Mouse (Mus musculus): ENCODE measurements around the gene Fam83b.

Fam83b gene

DNA sequence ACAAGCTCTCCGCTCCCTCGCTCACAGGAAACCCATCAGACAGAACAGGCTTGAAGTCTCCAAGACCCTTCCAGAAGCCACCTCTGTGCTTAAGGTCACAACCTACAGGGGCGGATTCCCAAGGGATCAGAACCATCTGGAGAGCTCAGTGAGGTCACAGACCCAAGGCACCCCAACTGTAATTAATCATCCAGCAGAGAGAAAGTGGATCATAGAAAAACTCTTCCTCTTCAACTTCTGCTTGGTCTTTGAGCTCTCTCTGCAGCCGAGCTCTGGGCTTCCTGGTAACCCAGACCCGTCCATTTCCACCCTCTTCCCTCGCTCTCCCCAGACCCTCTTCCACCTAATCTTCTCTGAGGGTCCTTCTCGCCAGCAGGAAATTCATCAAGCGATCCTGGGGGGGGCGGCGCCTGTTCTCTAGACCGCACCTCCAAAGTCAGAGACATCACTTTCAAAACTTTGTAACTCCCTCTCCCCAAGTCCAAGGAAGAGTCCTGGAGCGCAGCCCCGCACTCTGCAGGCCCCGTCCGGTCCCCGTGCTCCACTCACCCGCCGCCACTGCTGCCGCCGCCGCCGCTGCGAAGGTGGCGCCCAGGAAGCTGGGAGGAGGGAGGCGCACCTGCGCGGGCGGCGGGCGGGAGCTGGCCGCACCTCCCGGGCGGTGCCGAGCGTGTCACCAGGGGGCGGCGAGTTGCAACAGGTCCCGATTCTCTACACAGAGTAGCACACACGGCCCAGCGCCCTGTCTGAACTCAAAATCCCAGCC lies at the start of gene Fam83b:
Gene Fam83b, minus strand, starts transcription at position 602 of the 766 bp plus-strand sequence.
- no peak for DNase-seq (ENCODE audit: low read depth, low spot score)

DNA sequence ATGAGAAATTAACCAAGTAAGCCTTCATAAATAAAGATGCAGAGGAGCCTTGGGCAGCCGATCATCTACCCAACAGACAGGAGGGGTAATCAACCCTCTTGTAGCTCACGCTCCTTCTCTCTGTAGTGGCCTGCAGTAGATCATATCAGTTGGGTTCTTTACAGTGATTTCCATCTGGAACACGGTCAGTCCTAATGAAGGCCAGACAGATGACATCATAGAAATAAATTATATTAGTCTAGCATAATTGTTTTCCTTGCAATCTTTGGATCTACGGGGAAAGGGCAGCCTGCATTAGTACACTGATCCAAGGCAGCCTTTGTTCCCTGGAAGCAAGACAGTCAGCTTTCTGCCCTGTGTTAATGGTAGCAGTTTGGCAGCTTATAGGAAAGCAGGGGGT lies 47.2 kb upstream of the Fam83b start:
- DNase-seq (ENCODE audit: low read depth, low spot score), result no peak

DNA sequence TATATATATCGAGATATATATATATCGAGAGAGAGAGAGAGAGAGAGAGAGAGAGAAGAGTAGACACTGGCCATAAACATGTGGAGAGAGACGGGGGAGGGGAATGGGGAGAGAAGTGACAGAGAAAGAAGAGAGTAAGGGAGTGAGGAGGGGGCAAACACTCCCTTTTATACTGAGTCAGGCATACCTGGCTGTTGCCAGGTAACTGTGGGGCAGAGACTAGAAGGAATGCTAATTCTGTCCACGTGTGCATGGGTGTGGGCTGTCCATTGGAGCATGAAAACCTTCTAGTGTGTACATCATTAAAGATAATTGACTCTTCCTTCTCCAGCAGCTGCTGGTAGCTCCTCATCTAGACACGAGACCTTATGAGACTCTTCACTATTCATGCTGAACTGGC lies 36.8 kb upstream of the Fam83b start:
- no peak for DNase-seq (ENCODE audit: low read depth, low spot score)

DNA sequence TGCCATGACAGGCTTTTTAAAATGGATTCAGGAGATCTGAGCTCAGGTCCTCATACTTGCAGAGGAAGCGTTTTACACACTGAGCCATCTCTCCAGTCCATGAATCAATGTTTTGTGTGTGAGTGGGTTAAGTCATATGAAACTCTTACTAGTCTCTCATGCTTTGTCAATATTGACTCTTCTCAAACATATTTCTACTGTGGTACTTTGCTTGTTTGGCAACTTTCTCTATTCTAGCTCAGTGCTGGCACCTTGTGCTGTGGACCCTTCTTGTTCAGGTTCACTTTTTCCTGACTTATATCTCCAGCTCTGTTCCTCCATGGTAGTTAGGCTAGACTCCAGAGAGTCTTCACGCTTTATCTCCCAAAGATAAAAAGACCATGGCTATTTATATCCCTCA lies 36.0 kb upstream of the Fam83b start:
- no peak for DNase-seq (ENCODE audit: low read depth, low spot score)

DNA sequence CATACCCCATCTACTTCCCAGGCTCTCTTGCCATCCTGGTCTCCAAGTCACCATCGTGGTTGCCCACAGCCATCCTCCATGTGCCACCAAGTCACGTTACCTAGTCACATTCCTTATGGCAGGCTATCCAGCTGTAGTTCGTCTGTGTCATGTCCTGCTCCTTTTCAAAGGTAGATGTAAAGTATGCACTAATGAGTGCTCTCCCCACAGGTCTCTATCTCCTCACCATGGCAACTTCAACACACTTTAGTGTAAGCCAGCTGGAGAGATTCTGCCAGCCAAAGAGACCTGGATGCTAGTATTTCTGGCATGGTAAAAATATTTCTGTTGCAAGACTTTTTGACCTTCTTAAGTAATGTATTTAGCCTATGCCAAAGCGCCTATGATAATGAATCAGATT lies 30.5 kb upstream of the Fam83b start:
- no peak for DNase-seq (ENCODE audit: low read depth, low spot score)

DNA sequence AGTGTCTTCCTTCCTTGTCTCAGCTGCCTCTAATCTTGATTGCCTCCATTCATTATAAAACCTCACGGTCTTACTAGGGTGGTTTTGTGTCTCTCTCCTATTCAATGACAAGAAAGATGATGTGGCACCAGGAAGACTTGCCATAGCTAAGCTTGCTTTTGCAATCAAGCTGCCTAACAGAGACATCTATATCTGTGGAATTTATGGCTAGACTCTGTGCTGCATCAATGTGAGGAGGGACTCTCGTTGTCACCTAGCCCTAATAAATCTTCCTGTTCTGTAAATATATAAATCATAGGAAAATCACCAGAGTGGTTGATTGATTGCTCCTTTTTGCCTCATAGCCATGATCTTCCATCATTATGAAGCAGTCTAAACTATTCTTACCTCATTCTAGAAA lies 26.9 kb upstream of the Fam83b start:
- DNase-seq (ENCODE audit: low read depth, low spot score), result no peak

- DNase-seq (ENCODE audit: low read depth, low spot score), result no peak
Observed at GRCm38 (mm10) chr9:76583943-76584342, 17.0 kb upstream of the Fam83b start.

DNA sequence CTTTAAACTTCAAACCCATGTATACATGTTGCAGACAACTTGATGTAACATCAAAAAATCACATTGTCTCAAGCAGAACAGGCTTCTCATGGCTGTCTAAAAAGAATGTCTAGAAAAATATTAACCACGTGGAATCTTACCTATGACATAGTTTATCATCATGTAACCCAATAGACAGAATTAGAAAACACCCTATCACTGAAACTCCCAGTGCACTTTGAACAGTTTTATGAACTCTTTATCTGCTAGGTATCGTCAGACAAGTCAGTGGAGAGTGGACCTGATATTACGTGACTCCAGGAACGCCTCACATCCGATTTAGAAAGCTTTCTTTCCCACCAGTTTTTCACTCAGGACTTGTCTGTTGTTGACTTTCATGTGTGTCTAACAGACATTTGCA lies 15.1 kb upstream of the Fam83b start:
- DNase-seq (ENCODE audit: low read depth, low spot score), result no peak

DNA sequence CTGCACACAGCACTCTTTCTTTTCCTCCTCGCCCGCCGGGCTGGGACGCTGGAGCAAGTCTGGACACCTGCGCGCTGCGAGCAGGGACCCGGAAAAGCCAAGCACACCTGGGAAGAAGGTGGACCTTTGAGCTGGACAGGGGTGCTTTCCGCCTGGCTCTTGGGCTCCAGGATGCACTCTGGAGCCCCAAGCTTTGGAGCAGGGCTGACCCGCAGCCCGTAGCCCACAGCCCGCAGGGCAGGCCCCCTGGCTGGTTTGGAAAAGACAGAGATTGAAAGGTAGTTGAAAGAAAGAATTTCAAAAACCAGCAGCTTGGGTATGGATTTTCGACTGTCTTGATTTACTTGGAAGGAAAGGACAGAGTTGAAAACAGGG lies 352 bp upstream of the Fam83b start:
- no peak for DNase-seq (ENCODE audit: low read depth, low spot score)

DNA sequence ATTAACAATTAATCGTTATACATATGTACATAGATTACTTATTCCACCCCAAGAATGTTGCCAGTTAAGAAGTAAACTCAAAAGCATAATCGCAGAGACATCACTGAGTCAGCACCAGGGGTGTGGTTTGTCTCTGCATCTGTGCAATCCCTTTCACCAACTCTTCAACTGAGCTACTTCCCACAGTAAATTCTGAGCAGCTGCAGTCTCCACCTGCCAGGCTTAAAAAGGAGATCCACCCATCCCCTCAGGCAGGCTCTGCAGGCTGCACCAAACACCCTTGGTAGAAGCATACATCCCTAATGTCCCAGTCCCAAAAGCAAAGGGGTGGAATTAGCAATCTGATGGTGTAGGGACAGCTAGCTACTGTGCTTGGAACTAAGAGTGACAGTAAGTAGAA lies 1.3 kb downstream of the Fam83b start:
- no peak for DNase-seq (ENCODE audit: low read depth, low spot score)

DNA sequence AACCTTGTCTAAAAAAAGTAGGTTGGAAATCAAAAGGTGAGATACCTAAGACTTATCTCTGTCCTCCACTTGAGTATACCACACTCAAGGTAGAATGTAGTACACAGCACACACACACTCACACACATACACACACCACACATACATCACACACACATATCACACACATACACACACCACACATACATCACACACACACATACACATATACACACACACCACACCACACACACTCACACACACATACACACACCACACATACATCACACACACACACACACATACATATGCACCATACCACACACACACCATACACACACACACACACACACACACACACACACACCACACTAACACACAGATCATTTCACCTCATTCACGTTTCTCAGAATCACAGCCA lies 2.8 kb downstream of the Fam83b start:
- no peak for DNase-seq (ENCODE audit: low read depth, low spot score)

- DNase-seq (ENCODE audit: low read depth, low spot score), result no peak
Observed at GRCm38 (mm10) chr9:76562794-76563193, 4.1 kb downstream of the Fam83b start.

GRCm38 (mm10) chr9:76559240-76559639 lies 7.7 kb downstream of the Fam83b start:
- no peak for DNase-seq (ENCODE audit: low read depth, low spot score)

GRCm38 (mm10) chr9:76553758-76554157 lies 13.2 kb downstream of the Fam83b start:
- no peak for DNase-seq (ENCODE audit: low read depth, low spot score)

- DNase-seq (ENCODE audit: low read depth, low spot score), result no peak
Observed at GRCm38 (mm10) chr9:76553115-76553514, 13.8 kb downstream of the Fam83b start.

- DNase-seq (ENCODE audit: low read depth, low spot score), result no peak
Observed at GRCm38 (mm10) chr9:76546714-76547113, 20.2 kb downstream of the Fam83b start.

GRCm38 (mm10) chr9:76540684-76541083 lies 26.2 kb downstream of the Fam83b start:
- no peak for DNase-seq (ENCODE audit: low read depth, low spot score)

DNA sequence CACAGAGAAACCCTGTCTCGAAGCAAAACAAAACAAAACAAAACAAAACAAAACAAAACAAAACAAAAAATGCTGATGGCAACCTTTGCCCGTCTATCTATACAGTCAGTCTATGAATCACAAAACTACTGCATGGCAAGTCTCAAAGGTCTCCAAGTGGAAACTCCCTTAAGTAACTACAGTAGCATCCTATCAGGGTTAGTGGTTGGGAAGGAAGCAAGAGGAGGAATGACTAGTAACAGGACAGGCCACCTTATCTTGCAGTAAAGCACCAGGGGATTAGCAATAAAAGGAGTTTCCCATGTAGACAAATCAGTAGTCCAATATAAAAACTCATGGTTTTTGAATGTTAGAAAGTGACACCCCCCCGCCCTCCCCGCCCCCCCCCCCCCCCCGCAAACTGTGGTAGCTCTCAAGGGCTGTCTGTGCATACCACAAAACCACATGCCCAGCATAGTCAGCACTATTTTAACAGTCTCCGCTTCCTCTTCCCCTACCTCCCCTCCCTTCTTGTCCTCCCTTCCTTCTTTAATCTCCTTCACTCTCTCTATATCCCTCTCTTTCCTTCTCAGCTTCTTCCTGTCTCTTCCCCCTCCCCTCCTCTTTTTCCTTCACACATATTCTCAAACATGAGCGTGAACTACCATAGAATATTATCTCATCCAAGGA lies 26.8 kb downstream of the Fam83b start:
- no peak for DNase-seq (ENCODE audit: low read depth, low spot score)

DNA sequence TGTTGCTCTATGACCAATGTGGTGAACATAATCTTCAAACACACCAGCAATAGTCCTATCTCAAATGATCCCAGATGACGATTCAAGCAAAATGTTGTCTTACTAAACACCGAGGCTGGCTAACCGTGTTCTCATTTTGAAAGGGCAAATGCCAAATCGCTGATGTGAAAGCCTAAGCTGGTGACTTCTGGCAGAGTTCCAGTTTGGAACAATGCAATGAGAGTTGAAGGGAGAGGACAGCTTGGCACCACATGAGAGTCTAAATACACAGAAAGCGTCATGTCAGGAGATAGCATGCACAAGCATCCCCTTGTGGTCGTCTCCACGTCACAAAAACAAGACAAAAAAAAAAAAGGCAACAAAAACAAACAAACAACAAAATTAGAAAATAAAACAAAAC lies 27.6 kb downstream of the Fam83b start:
- DNase-seq (ENCODE audit: low read depth, low spot score), result no peak

DNA sequence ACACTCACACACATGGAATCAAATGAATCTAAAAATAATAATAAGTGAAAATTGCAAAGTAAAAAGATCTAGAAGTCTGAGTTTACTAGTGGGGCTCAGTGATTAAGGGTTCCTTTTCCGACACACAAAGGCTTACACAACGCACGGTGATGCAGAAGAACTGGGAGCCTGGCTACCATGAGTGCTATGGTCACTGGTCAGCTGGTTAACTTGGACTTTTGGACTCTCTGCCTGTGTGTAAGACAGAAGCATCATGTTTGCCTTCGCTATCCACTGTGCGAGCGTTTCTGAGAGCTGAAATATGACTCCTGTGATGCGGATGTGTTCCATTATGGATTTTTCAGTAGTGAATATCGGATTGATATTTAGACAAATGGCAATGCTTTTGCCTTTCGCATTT lies 30.9 kb downstream of the Fam83b start:
- DNase-seq (ENCODE audit: low read depth, low spot score), result no peak

DNA sequence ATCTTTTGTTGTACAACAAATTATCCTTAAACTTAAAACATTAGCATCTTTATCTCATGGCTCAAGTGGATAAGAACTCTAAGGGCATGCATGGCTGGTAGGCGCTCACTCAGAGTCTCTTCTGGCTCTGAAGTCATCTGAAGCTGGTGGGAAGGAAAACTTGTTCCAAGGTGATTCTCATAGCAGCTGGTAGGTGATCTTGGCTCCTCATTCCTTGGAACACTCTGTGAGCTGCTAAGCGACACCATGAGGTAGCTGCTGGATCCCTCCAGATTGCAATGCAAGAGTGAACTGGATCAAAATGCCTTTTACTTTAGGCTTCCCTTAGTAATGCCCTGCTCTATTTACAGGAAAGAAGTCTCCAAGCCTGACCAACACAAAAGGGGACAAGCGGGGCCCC lies 34.5 kb downstream of the Fam83b start:
- no peak for DNase-seq (ENCODE audit: low read depth, low spot score)

GRCm38 (mm10) chr9:76531368-76531767 lies 35.5 kb downstream of the Fam83b start:
- DNase-seq (ENCODE audit: low read depth, low spot score), result no peak

DNA sequence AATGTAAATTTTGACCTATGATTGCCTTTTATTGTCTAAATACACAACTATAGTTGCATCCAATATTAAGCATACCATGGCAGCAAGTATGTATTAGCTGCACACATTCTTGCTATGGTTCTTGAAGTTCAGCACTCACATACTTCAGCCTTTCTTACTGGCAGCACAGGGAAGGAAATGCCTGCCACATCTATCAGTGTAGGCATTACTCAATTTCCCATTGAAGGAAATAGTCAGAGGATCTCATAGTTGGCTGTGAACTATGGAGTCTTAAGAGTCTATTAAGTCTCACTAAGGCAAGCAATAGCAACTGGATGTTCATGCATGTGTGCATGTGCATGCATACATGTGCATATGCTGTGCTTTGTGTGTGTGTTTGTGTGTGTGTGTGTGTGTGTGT lies 41.3 kb downstream of the Fam83b start:
- no peak for DNase-seq (ENCODE audit: low read depth, low spot score)
